Mouse (Mus musculus) bone marrow, adult 2 months (tissue): ENCODE results near the gene Kbtbd8. TPM values are rescaled to one million over a fixed set of nuclear protein-coding genes. Genes with fewer than 3 reads are reported as not detected.

ENCODE experiments used
- H3K27ac ChIP-seq: fragments of 200-500 bp; 2 replicates; pipeline ENCODE4 v1.5.1; 2012; ENCODE audit warnings: low read depth, mild to moderate bottlenecking, control low read depth, inconsistent platforms, low read length; ENCODE audit not compliant: control insufficient read depth, poor library complexity, insufficient read depth
- H3K4me1 ChIP-seq: fragments of 200-500 bp; 2 replicates; pipeline ENCODE4 v1.6.1; 2011; ENCODE audit warnings: low read length; ENCODE audit not compliant: control insufficient read depth, insufficient read depth
- H3K4me3 ChIP-seq: fragments of 200-500 bp; replicated peaks from 2 replicates; pipeline ENCODE3; 2011; ENCODE audit warnings: mild to moderate bottlenecking, low read depth, low read length, control low read depth; ENCODE audit not compliant: control insufficient read depth
- CTCF ChIP-seq: fragments of 200-500 bp; IDR thresholded peaks from 2 replicates; pipeline ENCODE4 v1.5.1; 2011; ENCODE audit warnings: low read length, control low read depth; ENCODE audit not compliant: control insufficient read depth, insufficient read depth
- POLR2A ChIP-seq: fragments of 200-500 bp; IDR thresholded peaks from 2 replicates; pipeline ENCODE4 v1.6.1; 2011; ENCODE audit warnings: low read depth, mild to moderate bottlenecking, control low read depth, low read length, borderline replicate concordance; ENCODE audit not compliant: control insufficient read depth
- WGBS: fragments of 180-500 bp; shearing (Covaris S2); methylation state at CpG from one replicate; pipeline ENCODE4 v1.1.7; 2018; 5-methylcytosine and 5-hydroxymethylcytosine counted together
- polyA plus RNA-seq: library from polyadenylated mRNA; stranded (reverse); fragments of >200 nt; gene quantifications from 2 replicates; pipeline ENCODE4 v1.2.4, GENCODE M21; 2011; ENCODE audit warnings: low replicate concordance; ENCODE audit not compliant: missing spikeins, insufficient read depth, insufficient read length

Kbtbd8 gene
- polyA plus RNA-seq, 1 experiment, result 7.0 TPM

DNA sequence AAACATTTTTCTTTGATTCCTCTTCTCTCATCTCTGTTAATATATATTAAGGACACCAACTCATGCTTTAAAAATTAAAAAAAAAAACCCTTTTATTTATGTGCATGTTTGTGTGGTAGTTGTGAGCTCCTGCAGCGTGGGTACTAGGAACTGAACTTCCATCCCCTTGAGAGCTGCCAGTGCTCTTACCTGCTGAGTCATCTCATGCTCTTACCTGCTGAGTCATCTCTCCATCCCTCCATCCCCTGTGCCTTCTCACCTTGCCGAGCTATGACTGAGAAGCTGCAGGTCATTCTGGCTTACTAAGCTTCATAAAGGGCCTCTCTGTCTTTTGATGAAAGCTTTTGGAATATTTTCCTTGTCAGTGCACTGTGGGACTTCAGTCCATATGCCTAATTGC, 34.5 kb downstream of the Kbtbd8 start:
- no peak overlapping the region for H3K27ac ChIP-seq
- no peaks in the 10 kb centered on the region for H3K4me1 ChIP-seq
- no peak overlapping the region for H3K4me3 ChIP-seq
- WGBS, result 28% methylated on average over 2 of the region's 2 CpGs
- TF ChIP-seq POLR2A (no peak), CTCF (no peak)

DNA sequence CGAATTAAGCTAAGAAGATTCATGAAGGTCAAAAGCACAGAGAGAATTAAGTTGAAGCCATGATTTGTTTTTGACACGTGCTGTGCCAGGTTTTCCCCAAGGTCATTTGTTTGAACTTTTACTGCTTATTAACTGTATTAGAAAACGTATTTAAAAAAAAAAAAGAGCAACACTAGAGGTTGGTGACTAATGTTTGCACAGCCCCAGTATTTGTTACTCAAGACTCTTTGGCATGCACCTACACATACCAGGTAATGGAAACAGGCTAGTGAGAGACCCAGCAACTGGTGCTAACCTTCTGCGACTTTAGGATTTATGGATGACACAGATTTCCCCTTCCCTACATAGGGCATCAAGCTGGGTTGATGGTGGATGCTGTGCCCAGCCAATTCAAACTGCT, 46.9 kb downstream of the Kbtbd8 start:
- 74% methylated on average over 4 of the region's 4 CpGs for WGBS
- H3K4me3 ChIP-seq, result no peak overlapping the region
- H3K27ac ChIP-seq, result no peak overlapping the region
- no peak for TF ChIP-seq POLR2A
- no peak for TF ChIP-seq CTCF
- no peaks in the 10 kb centered on the region for H3K4me1 ChIP-seq

DNA sequence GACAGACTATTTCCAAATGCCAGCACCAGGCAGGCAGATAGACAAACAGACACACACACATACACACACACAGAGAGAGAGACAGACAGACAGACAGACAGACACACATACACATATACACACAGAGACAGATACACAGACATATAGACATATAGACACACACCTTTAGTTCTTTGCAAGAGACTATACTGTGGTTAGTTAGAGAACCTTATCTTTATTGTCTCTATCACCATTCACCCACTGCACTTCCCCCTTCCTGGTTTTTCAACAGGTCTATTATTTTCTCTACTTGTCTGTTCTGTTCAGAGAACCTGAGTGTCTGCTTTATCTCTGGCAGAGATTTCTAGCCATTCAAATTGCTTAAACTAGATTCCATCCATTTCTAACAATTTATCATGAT, 48.6 kb downstream of the Kbtbd8 start:
- H3K4me1 ChIP-seq, result no peaks in the 10 kb centered on the region
- no peak overlapping the region for H3K4me3 ChIP-seq
- no peak overlapping the region for H3K27ac ChIP-seq
- TF ChIP-seq CTCF, result no peak
- TF ChIP-seq POLR2A, result no peak

DNA sequence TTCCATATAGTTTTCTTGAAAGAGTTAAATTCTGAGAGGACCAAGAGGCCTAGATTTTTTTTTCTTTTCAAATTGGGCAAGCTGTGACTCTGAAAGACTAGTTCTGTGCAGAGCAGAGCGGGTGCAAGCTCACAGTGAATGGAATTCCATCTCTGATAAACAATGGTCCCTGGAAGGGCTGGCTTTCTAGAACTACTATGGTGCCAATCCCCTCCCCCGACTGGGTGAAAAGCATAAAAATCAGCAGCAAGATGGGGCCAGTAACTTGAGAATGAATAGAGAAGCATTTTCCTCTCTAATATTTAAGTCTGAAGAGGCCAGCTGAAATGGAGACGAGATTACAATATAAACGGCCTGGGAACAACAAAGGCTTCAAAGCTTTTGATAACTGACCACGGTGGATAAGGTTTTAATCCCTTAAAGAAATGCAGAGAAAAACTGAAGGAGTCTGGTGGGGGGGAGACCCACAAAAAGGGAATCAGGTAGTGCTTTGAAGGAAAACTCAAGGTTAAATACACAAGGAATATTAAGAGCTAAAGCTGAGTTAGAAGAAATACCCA, 50.7 kb downstream of the Kbtbd8 start:
- Histone ChIP-seq H3K4me1 (no peaks in the 10 kb centered on the region), H3K4me3 (no peak overlapping the region), H3K27ac (no peak overlapping the region)
- WGBS, result 68% methylated on average over 5 of the region's 5 CpGs
- TF ChIP-seq CTCF (no peak), POLR2A (no peak)

DNA sequence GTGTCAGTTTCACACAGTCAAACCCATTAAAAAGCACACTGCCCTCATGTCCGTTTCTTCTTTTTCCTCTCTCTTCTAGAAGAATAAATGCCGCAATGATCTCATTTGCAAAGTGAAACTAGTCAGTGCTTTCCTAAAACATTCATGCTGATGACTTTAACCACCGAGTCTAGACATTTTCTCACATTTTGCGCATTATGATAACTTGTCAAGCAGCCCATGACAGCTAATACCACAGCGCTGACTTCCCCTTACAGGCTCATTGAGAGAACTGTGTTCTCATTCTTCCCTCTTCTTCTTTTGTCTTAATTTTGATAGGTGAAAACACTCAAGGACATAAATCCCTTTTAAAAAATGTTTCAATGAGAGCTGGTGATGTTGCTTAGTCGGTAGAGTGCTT, 52.4 kb downstream of the Kbtbd8 start:
- TF ChIP-seq POLR2A (no peak), CTCF (no peak)

DNA sequence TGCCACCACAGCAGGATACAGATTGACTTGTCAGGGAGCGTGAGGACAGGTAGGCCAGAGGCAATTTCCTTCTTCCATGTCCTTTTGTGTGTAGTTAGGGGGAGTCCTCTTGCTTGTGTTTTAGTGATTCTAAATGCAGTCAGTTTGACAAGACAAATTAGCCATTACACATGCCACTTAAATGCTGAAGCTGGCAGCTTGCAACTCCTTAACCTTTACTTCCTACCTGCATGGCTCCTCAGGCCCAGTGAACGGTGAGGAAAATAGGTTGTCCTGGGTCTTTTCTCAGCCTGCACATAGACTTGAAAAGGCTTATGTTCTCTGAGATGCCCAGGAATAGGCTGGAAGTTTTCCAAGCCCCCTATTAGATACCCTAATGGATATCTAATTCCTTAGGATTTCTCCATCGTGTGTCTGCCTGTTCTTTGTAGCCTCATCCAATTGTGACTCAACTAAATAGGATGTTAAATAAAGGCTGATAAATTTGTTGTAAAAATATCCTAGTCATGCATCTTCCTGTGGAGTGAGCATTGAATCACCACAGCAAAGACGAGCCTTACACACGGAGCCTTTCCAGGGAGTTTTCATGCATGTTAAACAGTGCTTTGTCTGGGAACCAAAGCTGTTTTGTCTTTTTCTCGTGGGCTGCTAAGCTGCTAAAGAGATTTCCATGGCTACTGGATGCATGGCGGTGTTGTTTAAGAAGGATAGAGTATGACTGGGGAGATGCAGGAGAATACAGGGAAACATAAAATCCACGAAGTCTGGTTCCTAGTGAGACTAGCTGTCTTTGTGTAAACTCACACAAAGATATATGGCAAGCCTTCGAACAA, 57.5 kb downstream of the Kbtbd8 start:
- no peak for TF ChIP-seq CTCF
- no peak for TF ChIP-seq POLR2A
- no peaks in the 10 kb centered on the region for H3K4me1 ChIP-seq
- no peak overlapping the region for H3K27ac ChIP-seq
- WGBS, result 80% methylated on average over 9 of the region's 9 CpGs
- H3K4me3 ChIP-seq, result no peak overlapping the region

More for the DNA sequence above, 52.4 kb downstream of the Kbtbd8 start:
- H3K4me1 ChIP-seq, result no peaks in the 10 kb centered on the region
- H3K27ac ChIP-seq, result no peak overlapping the region
- 16% methylated on average over 6 of the region's 6 CpGs for WGBS
- no peak overlapping the region for H3K4me3 ChIP-seq

Other genes with a start within 250 kb of the Kbtbd8 start
- gene Gm10234, start 204.9 kb downstream of the Kbtbd8 start, polyA plus RNA-seq, result not detected in 2 replicates